Mouse (Mus musculus) lung, embryonic 15.5 days (tissue): ENCODE results near the gene Bcor. TPM values are rescaled to one million over a fixed set of nuclear protein-coding genes. Genes with fewer than 3 reads are reported as not detected.
A peak's percentile ranks its signal among the peaks of the same experiment; 100 is the strongest.

Experiments
- ATAC-seq: fragments of 200-750 bp; cut with Nextera tagmentation; 2 replicates; pipeline ENCODE4 v1.8.0; 2017; ENCODE audit warnings: moderate number of reproducible peaks, borderline replicate concordance; ENCODE audit not compliant: low FRiP score, low TSS enrichment; ENCODE audit errors: extremely low read depth
- H3K27ac ChIP-seq: fragments of 300-500 bp; sonication (generic); 2 replicates; pipeline ENCODE4 v1.5.1; 2015; ENCODE audit warnings: moderate library complexity, mild to moderate bottlenecking, inconsistent platforms
- H3K27me3 ChIP-seq: fragments of 300-500 bp; sonication (generic); 2 replicates; pipeline ENCODE4 v1.6.1; 2015; ENCODE audit warnings: inconsistent platforms
- H3K36me3 ChIP-seq: fragments of 300-500 bp; sonication (generic); 2 replicates; pipeline ENCODE4 v1.6.1; 2015; ENCODE audit warnings: inconsistent platforms
- H3K4me1 ChIP-seq: fragments of 300-500 bp; sonication (generic); 2 replicates; pipeline ENCODE4 v1.6.1; 2015; ENCODE audit warnings: inconsistent platforms
- H3K4me2 ChIP-seq: fragments of 300-500 bp; sonication (generic); 2 replicates; pipeline ENCODE4 v1.6.1; 2015; ENCODE audit warnings: inconsistent platforms, mild to moderate bottlenecking, moderate library complexity
- H3K4me3 ChIP-seq: fragments of 300-500 bp; sonication (generic); 2 replicates; pipeline ENCODE4 v1.5.1; 2015; ENCODE audit warnings: mild to moderate bottlenecking, inconsistent platforms
- H3K9ac ChIP-seq: fragments of 300-500 bp; sonication (generic); 2 replicates; pipeline ENCODE4 v1.6.1; 2015; ENCODE audit warnings: inconsistent platforms
- H3K9me3 ChIP-seq: fragments of 300-500 bp; sonication (generic); 2 replicates; pipeline ENCODE4 v1.6.1; 2016; ENCODE audit warnings: inconsistent platforms
- WGBS: fragments of 180-500 bp; shearing (Covaris S2); methylation state at CpG from one replicate; pipeline ENCODE4 v1.1.7; 2015; 5-methylcytosine and 5-hydroxymethylcytosine counted together
- polyA plus RNA-seq: library from polyadenylated mRNA; unstranded; fragments of >200 nt; fragmentation: Nextera tagmentation; extraction: Ambion mirVana; gene quantifications from 2 replicates; pipeline ENCODE4 v1.2.1, GENCODE M21; 2015

Bcor gene
- polyA plus RNA-seq, 1 experiment from 2014 or later, result 20.8 TPM

DNA sequence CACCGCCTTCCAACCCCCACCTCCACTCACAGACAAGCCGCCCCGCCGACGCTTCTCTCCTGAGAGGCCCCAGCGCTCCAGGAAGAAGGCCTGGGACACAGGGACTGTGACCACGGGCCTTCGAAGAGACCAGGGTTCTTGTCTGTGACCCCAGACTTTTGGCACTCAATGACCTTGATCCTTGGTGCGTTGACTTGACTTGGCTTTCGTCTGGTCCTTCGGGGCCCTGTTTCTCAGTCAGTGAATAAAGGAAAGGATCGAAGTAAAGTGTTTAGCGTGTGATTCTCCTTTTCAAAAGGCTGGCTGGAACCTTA, 71.2 kb downstream of the Bcor start:
- H3K4me2 ChIP-seq, result peak overlapping the region; percentile 88
- WGBS, result 3% methylated on average over 13 of the region's 13 CpGs
- H3K4me3 ChIP-seq, result peak overlapping the region; percentile 53
- no peaks in the 10 kb centered on the region for H3K9me3 ChIP-seq
- H3K36me3 ChIP-seq, result no peaks in the 10 kb centered on the region
- ATAC-seq, result no peak
- no peak overlapping the region for H3K9ac ChIP-seq
- peaks cover 36% of the 10 kb centered on the region for H3K4me1 ChIP-seq
- H3K27ac ChIP-seq, result peak overlapping the region; percentile 97
- peaks cover 82% of the 10 kb centered on the region for H3K27me3 ChIP-seq

DNA sequence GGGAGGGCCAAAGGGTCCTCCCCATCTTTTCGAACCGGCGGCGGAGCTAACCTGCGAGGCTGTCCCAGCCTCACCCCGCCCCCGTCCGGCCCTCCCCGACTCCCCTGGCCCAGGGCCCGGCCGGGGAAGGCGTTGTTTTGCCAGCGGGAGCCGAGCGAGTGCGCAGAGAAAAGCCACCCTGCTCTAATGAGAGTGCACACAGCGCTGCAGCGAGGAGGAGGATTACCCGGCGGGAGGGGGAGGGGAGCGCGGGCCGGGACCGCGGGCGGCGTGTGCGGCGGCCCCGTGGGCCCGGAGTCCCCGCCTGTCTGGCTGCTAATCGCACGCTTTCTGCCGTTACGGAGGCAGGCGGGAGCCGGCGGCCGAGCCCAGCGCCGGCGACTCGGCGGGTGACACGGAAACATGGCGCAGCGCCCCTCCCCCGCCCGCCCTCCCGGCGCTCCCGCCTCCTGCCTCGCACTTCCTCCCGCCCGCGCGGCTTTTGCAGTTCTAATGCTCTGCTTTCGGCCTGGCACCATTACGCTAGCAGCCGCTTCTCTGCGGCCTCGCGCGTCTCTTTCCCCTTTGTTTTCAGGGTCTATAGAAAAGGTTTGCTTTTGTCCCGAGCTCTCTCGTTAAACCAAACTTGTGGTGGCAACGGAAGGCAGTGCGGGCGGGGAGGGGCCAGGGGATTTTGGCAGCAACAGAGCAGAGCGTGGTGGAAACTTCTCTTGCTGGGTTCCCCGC, 71.7 kb downstream of the Bcor start:
- Histone ChIP-seq H3K4me1 (peaks cover 40% of the 10 kb centered on the region), H3K9ac (peak overlapping the region; percentile 59), H3K27me3 (peaks cover 87% of the 10 kb centered on the region), H3K4me3 (peak overlapping the region; percentile 53), H3K9me3 (no peaks in the 10 kb centered on the region), H3K4me2 (peak overlapping the region; percentile 88), H3K36me3 (no peaks in the 10 kb centered on the region), H3K27ac (peak overlapping the region; percentile 97)
- WGBS, result 3% methylated on average over 71 of the region's 72 CpGs
- ATAC-seq, result peak; percentile 67

DNA sequence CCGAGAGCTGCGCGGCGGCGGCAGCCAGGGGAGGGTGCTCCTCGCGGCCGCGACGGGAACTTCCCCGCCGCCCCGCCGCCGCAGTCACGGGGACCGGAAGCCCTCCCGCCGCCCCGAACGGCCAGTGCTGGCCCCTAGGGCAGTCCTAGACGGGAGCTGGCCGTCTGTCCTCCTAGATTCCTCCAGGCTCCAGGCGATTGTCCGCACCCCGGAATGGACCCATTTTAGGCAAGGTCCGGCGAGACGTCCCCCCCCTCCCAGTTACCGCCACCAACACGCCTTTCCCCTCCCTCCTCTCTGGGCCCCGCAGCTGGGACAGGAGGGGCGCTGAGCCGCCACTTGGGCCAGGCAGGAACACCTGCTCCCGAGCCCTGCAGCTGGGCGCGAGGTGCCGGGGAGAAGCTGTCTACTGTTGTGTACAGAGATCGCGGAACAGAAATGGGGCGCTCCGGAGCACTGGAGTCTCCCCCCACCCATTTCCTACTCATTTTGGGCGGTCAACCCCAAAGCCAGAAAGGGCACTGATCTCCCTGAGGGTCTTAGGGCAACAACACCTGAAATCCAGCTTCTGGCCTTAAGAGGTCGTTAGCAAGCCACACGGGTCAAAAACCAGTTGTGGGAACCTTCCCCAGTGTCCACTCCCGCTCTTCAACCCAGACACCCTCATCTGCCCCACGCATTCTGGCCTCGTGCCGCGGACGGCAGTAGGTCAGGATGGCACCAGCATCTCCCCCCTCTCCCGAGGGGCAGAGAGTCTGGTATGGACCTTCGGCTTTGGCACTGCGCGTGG, 72.4 kb downstream of the Bcor start:
- peaks cover 40% of the 10 kb centered on the region for H3K4me1 ChIP-seq

DNA sequence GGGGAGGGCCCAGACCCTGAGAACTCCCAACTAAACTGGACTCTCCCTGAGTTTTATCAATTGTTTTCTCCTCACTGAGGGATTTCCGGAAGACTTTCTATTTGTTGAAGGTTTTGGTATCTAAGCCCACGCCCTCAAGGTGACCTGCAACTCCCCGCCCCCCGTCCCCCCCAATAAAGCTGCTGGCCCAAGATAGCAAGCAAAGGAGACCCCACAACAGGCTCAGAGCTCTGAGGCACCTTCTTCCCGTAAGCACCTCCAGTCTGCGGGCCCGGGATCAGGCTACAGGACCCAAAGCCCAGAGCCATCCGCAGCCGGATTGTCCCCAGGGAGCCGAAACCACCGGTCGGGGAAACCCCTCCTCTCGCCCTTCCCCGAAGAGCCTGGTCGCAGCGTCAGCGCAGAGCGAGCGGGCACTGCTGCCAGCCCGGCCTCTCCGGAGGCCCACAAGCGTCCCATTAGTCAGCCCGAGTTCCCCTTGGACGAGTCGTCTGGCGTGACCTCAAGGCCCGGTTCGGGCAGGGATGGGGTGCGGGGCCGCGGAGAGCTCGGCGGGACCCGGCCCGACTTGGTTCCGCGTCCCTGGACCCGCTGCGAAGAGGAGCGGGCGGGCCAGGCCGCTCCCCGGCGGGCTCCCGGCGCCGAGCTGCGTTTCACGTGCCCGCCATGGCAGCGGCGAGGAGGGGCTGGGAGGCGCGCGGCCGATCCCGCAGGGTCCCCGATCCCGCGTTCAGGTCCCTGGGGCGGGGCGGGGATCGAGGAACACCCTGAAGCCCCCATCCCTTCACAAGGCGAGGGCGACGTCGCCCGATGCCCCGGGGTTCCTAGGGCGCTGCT, 73.3 kb downstream of the Bcor start:
- peak overlapping the region; percentile 53 for H3K4me3 ChIP-seq
- H3K4me2 ChIP-seq, result peak overlapping the region; percentile 88
- peaks cover 41% of the 10 kb centered on the region for H3K4me1 ChIP-seq
- H3K9me3 ChIP-seq, result no peaks in the 10 kb centered on the region
- peak overlapping the region; percentile 59 for H3K9ac ChIP-seq
- WGBS, result 1% methylated on average over 46 of the region's 70 CpGs
- peak overlapping the region; percentile 97 for H3K27ac ChIP-seq
- no peaks in the 10 kb centered on the region for H3K36me3 ChIP-seq
- ATAC-seq, result no peak
- peaks cover 90% of the 10 kb centered on the region for H3K27me3 ChIP-seq

More for the DNA sequence above, 72.4 kb downstream of the Bcor start:
- no peaks in the 10 kb centered on the region for H3K9me3 ChIP-seq
- peak overlapping the region; percentile 53 for H3K4me3 ChIP-seq
- no peak; the same call in 1 of the 2 replicates for ATAC-seq
- peak overlapping the region; percentile 88 for H3K4me2 ChIP-seq
- H3K36me3 ChIP-seq, result no peaks in the 10 kb centered on the region
- H3K27ac ChIP-seq, result peak overlapping the region; percentile 97
- peak overlapping the region; percentile 59 for H3K9ac ChIP-seq
- H3K27me3 ChIP-seq, result peaks cover 89% of the 10 kb centered on the region
- WGBS, result 2% methylated on average over 36 of the region's 55 CpGs

DNA sequence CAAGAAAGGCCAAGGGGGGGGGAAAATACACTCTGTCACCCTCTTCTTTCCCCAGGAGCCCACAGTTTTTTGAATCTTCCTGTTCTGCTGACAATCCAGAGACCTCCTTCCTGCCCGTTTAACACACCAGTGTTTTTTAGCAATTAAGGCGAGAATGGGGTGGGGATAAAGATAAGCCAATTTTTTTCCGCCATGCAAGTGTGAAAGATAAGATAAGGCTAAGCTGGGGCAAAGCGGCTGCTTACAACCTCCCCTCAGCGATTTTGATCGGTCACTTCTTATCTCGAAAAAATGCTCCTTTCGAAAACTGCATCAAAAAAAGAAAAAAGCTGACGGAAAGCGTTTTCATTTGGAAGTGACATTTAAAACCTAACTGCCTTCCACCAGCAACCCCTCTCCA, 74.2 kb downstream of the Bcor start:
- H3K9ac ChIP-seq, result no peak overlapping the region
- 26% methylated on average over 10 of the region's 10 CpGs for WGBS
- no peak overlapping the region for H3K27ac ChIP-seq
- H3K4me2 ChIP-seq, result peak overlapping the region; percentile 88; the same call in 1 of the 2 replicates
- no peak for ATAC-seq
- peaks cover 50% of the 10 kb centered on the region for H3K4me1 ChIP-seq
- H3K27me3 ChIP-seq, result peaks cover 92% of the 10 kb centered on the region
- H3K9me3 ChIP-seq, result no peaks in the 10 kb centered on the region
- no peaks in the 10 kb centered on the region for H3K36me3 ChIP-seq
- no peak overlapping the region for H3K4me3 ChIP-seq

DNA sequence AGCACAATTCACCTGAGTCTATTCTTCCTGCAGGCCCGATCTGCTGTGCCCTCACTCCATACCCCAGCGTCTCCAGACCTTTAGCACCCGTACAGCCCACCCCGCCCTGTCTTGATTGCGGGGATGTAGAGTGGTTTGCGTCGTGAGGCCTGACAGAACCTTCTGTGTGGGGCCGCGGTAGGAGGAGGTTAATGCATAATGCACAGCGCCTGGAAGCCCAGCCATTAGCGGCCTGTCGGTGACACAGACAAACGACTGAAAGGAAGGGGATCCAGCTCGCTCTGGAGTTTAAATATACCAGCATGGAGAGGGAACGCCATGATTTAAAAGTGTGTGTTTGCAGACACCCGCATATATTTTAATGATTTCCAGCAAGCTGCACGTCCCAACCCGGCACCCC, 74.9 kb downstream of the Bcor start:
- no peak overlapping the region for H3K9ac ChIP-seq
- H3K36me3 ChIP-seq, result no peaks in the 10 kb centered on the region
- no peak overlapping the region for H3K4me2 ChIP-seq
- 24% methylated on average over 18 of the region's 18 CpGs for WGBS
- no peak for ATAC-seq
- peaks cover 43% of the 10 kb centered on the region for H3K4me1 ChIP-seq
- no peak overlapping the region for H3K4me3 ChIP-seq
- no peaks in the 10 kb centered on the region for H3K9me3 ChIP-seq
- H3K27me3 ChIP-seq, result peaks cover 91% of the 10 kb centered on the region
- no peak overlapping the region for H3K27ac ChIP-seq

DNA sequence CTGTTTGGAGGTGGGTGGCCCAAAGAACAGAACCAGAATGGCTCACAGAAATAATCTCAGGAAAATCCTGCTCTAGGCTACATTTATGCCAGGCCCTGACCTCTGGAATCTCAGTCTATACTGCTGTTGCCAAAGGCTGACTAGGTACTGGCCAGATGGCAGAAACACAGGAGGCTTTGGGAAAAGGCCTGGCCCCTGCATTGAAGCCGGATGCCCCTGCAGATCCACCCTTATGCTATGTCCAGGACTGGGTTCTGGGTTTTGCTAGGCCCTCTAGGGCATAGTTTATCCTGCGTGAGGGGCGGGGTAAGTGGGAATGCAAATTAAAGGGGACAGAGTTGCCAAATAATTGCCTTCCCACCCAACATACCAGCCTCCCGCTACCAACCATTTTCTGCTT, 75.5 kb downstream of the Bcor start:
- no peak for ATAC-seq
- Histone ChIP-seq H3K4me3 (no peak overlapping the region), H3K9me3 (no peaks in the 10 kb centered on the region), H3K27me3 (peaks cover 91% of the 10 kb centered on the region), H3K4me1 (peaks cover 37% of the 10 kb centered on the region), H3K9ac (no peak overlapping the region), H3K4me2 (no peak overlapping the region), H3K36me3 (no peaks in the 10 kb centered on the region), H3K27ac (no peak overlapping the region)
- WGBS, result 67% methylated on average over 4 of the region's 4 CpGs

DNA sequence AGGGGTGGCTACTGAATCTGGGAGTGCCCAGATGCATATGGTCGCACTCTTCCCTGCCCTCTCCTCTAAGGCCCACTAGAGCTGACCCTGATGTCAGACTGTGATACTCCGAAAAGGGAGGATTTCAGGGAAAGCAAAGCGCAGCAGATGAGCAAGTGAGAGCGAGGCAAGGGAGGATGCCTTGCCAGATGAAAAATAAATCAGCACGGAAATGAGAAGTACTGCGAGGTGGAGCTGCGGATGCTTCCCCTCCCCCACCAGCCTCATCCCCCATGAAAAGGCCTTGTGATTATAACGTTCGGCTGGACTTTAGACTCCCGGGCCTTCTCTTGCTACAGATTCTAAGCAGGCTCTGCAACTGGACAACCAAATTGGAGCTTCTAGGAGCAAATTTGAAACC, 76.5 kb downstream of the Bcor start:
- no peak for ATAC-seq
- no peak overlapping the region for H3K4me3 ChIP-seq
- 61% methylated on average over 10 of the region's 10 CpGs for WGBS

DNA sequence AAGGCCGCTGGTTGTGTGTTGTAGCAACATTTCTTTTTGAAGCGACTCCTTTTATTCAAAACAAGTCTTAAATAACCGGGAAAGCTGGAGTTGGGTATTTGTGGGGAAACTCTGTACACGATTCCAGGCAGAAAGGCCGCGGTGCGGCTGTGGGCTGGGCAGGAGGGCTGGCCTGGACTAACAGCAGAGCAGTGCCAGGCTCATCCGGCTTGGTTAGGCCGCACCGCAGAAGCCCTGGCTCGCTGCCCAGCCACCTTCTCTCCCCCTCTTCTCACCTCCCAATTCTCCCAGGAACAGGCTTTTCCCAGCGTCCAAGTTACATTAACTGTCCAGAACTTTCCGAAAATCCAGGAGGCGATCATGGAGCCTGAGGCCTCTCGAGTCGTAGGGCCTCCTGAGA, 77.4 kb downstream of the Bcor start:
- Histone ChIP-seq H3K9me3 (no peaks in the 10 kb centered on the region), H3K9ac (no peak overlapping the region), H3K4me1 (peaks cover 23% of the 10 kb centered on the region), H3K36me3 (no peaks in the 10 kb centered on the region), H3K27ac (no peak overlapping the region; the same call in 1 of the 2 replicates), H3K27me3 (peaks cover 90% of the 10 kb centered on the region), H3K4me3 (no peak overlapping the region), H3K4me2 (no peak overlapping the region)
- ATAC-seq, result no peak
- WGBS, result 30% methylated on average over 16 of the region's 16 CpGs

More for the DNA sequence above, 76.5 kb downstream of the Bcor start:
- Histone ChIP-seq H3K4me2 (no peak overlapping the region), H3K27me3 (peaks cover 90% of the 10 kb centered on the region), H3K9ac (no peak overlapping the region), H3K27ac (no peak overlapping the region), H3K9me3 (no peaks in the 10 kb centered on the region), H3K36me3 (no peaks in the 10 kb centered on the region), H3K4me1 (peaks cover 27% of the 10 kb centered on the region)

DNA sequence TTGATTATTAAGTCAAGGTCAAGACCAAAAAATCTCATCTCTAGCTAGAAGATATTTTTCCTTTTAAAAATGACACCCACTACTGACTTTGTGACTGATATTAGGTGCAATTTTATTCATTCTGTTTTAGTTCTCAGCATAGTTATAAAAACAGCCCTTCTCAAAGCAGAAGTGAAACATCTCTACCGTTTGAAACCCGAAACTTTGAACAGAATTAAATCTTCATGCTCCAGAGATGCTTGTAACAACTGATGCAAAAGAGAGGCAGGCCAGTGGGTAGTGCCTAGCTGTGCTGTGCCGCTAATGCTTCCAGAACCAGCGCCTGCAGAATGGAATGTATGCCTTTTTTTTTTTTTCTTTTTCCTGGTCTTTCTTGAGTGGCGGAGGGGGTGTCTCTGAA, 78.0 kb downstream of the Bcor start:
- Histone ChIP-seq H3K36me3 (no peaks in the 10 kb centered on the region), H3K9ac (no peak overlapping the region), H3K4me3 (no peak overlapping the region), H3K4me2 (no peak overlapping the region), H3K4me1 (peaks cover 20% of the 10 kb centered on the region), H3K27me3 (peaks cover 90% of the 10 kb centered on the region), H3K27ac (no peak overlapping the region), H3K9me3 (no peaks in the 10 kb centered on the region)
- WGBS, result 60% methylated on average over 5 of the region's 5 CpGs
- no peak for ATAC-seq

DNA sequence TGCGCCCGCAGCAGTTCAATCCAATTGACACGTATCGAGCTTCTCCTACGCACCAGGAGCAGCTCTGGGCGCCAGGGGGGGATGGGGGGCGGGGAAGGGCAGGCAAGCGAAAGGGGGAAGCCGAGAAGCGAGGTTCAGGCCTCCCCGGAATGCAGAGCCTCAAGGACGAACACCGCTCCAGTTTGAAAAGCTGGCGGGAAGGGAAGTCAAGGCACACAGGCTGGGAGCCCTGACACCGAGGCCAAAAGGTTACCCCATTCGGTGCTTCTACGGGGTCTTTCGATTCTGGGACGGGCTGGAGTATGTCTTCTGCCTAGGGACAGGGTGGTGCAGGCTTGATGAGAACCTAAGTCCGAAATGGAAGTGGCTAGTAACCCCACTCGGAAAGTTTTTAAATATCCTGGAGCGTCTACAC, 78.4 kb downstream of the Bcor start:
- Histone ChIP-seq H3K36me3 (no peaks in the 10 kb centered on the region), H3K9ac (no peak overlapping the region), H3K4me1 (peaks cover 18% of the 10 kb centered on the region), H3K27me3 (peaks cover 90% of the 10 kb centered on the region), H3K4me2 (peak overlapping the region; percentile 78), H3K4me3 (peak overlapping the region; percentile 61; the same call in 1 of the 2 replicates), H3K9me3 (no peaks in the 10 kb centered on the region), H3K27ac (no peak overlapping the region)
- WGBS, result 16% methylated on average over 22 of the region's 22 CpGs
- no peak for ATAC-seq
